Mouse (Mus musculus) ES-E14 (cell line): ENCODE measurements around the gene Prrc2a. TPM values are rescaled to one million over a fixed set of nuclear protein-coding genes. Genes with fewer than 3 reads are reported as not detected.

ENCODE experiments used
- DNase-seq: peaks from one replicate; pipeline ENCODE4 v3.0.0-alpha.2; 2013; ENCODE audit warnings: low read depth, low spot score
- H3K27ac ChIP-seq: 2 replicates; pipeline ENCODE4 v1.5.1; 2012; ENCODE audit warnings: low read depth, mild to moderate bottlenecking, low read length, moderate library complexity, mixed read lengths; ENCODE audit not compliant: poor library complexity, insufficient read depth, severe bottlenecking
- H3K36me3 ChIP-seq: 2 replicates; pipeline ENCODE4 v1.6.1; 2012; ENCODE audit warnings: mild to moderate bottlenecking, low read length, moderate library complexity, mixed read lengths; ENCODE audit not compliant: control insufficient read depth, poor library complexity, insufficient read depth, severe bottlenecking
- H3K4me1 ChIP-seq, 2 experiments: fragments of 150-350 bp in 1 of 2; sonication (generic) in 1 of 2; 2 replicates each; pipeline ENCODE4 v1.6.1; 2012; ENCODE audit warnings: low read length in 2 of 2, mild to moderate bottlenecking in 1 of 2, mixed read lengths in 1 of 2; ENCODE audit not compliant: control insufficient read depth in 2 of 2, insufficient read depth in 2 of 2, poor library complexity in 1 of 2
- H3K4me3 ChIP-seq, 2 experiments: fragments of 150-350 bp in 1 of 2; sonication (generic) in 1 of 2; 2 replicates each; pipeline ENCODE4 v1.5.1; 2012; ENCODE audit warnings: low read length in 2 of 2, low read depth in 1 of 2, mild to moderate bottlenecking in 1 of 2, mixed read lengths in 1 of 2; ENCODE audit not compliant: insufficient read depth in 1 of 2, poor library complexity in 1 of 2, severe bottlenecking in 1 of 2
- H3K9ac ChIP-seq: 2 replicates; pipeline ENCODE4 v1.6.1; 2012; ENCODE audit warnings: low read depth, mild to moderate bottlenecking, low read length, mixed read lengths; ENCODE audit not compliant: poor library complexity, insufficient read depth, severe bottlenecking
- H3K9me3 ChIP-seq: fragments of 150-350 bp; sonication (generic); 2 replicates; pipeline ENCODE4 v1.6.1; 2012; ENCODE audit warnings: low read depth, mild to moderate bottlenecking, low read length; ENCODE audit not compliant: control insufficient read depth, insufficient read depth
- CHD2 ChIP-seq: IDR thresholded peaks from 2 replicates; pipeline ENCODE4 v1.6.1; 2014; ENCODE audit warnings: mild to moderate bottlenecking, low read depth, low read length, inconsistent platforms
- HCFC1 ChIP-seq: IDR thresholded peaks from 2 replicates; pipeline ENCODE4 v1.6.1; 2012; ENCODE audit warnings: low read length, inconsistent platforms, borderline replicate concordance; ENCODE audit not compliant: insufficient read depth
- MAFK ChIP-seq: IDR thresholded peaks from 2 replicates; pipeline ENCODE4 v1.6.1; 2014; ENCODE audit warnings: mild to moderate bottlenecking, low read depth, low read length, inconsistent platforms; ENCODE audit not compliant: insufficient read depth
- ZC3H11A ChIP-seq: IDR thresholded peaks from 2 replicates; pipeline ENCODE4 v1.6.1; 2012; ENCODE audit warnings: low read depth, mild to moderate bottlenecking, inconsistent platforms, low read length, borderline replicate concordance
- ZNF384 ChIP-seq: IDR thresholded peaks from 2 replicates; pipeline ENCODE4 v1.6.1; 2012; ENCODE audit warnings: low read depth, low read length, inconsistent platforms
- in situ Hi-C, 2 experiments: fragments of 600-800 bp; cut with MboI; formaldehyde crosslinking; loops; one replicate each; pipeline ENCODE4 v1.15.1; 2025; ENCODE audit warnings: low sequenced_read_pairs in 2 of 2, inconsistent platforms in 1 of 2; ENCODE audit not compliant: unreplicated experiment in 2 of 2
- total RNA-seq: library from RNA; depleted of rRNA; stranded (reverse); fragments of 300-350 nt; gene quantifications from 2 replicates; pipeline ENCODE4 v1.2.3, GENCODE M21; 2012

Gene Prrc2a
- total RNA-seq, 1 experiment, result 161 TPM

DNA sequence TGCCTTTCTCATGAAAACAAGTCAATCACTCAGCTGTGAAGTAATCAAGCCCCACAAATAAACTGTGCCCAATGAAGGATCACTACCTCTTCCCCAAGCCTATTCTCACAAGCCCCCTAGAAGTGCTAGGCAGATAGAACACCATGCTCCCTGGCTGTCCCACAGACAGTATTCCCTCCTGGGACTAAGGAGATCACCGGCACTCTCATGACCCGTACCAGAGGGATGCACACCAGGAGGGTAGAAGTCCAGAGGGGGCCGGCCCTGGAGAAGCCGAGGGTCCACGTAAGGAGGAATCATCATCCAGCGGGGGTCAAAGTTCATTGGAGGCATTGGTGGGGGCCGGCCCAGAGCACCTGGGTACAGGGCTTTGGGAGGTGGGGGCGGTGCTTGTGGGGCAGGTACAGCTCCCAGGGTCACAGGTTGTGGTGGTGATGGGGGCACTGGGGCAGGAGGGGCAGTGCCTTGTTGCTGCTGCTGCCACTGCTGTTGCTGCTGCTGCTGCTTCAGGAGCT is 7.0 kb downstream of the Prrc2a start:
- DNase-seq, result no peak
- H3K9ac ChIP-seq, result no peak overlapping the region
- no peak overlapping the region for H3K4me3 ChIP-seq
- no peak for TF ChIP-seq MAFK
- no peak for TF ChIP-seq ZNF384
- no peak for TF ChIP-seq CHD2
- no peak for TF ChIP-seq ZC3H11A
- TF ChIP-seq HCFC1, result no peak
- peaks cover 99% of the 10 kb centered on the region for H3K36me3 ChIP-seq
- peaks cover 0 to 11% of the 10 kb centered on the region in 2 experiments; a peak in 1 of 4 replicates for H3K4me1 ChIP-seq
- H3K27ac ChIP-seq, result no peak overlapping the region
- in situ Hi-C loops, result no loop called here
- H3K9me3 ChIP-seq, result no peaks in the 10 kb centered on the region

DNA sequence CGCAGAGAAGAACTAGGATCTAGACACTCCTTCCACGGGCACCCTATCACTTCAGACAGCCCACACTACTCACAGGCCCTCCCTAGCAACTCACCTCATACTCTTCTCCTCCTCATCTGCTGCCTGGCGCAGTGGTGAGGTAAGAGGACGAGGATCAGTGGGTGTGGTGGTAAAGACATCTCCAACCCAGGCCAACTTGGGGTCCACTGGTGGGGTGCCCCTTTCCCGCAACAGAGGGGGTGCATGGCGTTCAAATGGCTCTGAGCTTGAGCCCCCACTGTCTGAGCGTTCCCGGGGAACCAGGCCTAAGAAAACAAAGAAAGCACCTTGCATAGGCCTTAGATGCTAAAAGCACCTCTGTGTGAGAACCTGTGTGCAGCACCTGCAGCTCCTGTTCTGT is 7.4 kb downstream of the Prrc2a start:
- no peaks in the 10 kb centered on the region for H3K9me3 ChIP-seq
- in situ Hi-C loops, result no loop called here
- peaks cover 0 to 11% of the 10 kb centered on the region in 2 experiments; a peak in 1 of 4 replicates for H3K4me1 ChIP-seq
- no peak for TF ChIP-seq ZC3H11A
- TF ChIP-seq CHD2, result no peak
- TF ChIP-seq MAFK, result no peak
- TF ChIP-seq HCFC1, result no peak
- TF ChIP-seq ZNF384, result no peak
- no peak overlapping the region for H3K9ac ChIP-seq
- DNase-seq, result no peak
- peaks cover 99% of the 10 kb centered on the region for H3K36me3 ChIP-seq
- no peak overlapping the region for H3K27ac ChIP-seq
- H3K4me3 ChIP-seq, result no peak overlapping the region

DNA sequence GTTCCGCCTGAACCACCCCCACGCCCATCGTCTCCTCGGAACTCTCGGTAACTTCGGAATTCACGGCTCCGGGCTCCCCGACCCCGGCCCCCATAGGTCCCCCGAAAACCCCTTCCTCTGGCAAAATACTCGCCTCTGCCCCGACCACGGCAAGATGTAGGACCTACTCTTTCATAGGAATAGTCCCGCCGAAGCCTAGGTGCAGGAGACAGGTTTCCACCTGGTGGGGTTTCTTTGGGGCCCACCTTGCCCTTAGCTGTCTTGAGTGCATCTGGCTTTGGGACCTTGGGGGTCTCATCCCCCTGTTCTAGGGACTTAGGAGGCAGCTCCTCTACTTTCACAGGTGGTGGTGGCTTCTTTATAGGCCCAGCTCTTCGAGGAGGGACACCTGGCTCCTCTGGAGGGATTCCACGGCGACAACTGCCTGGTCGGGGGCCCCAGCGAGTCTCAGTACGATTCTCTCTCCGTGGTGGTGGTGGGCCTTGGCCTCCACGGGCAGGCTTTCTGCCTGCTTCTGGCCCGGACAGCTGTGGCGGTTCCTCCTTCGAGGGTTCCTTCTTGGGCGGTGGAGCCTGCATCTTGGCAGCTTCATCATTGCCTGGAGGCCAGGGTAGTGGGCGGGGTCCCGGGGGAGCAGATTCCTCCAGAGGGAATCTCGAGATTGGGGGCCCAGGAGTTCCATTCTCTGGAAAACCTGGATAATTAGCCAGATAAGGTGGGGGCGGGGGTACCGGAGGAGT is 8.1 kb downstream of the Prrc2a start:
- no peak for DNase-seq
- H3K4me1 ChIP-seq, result peaks cover 0 to 7% of the 10 kb centered on the region in 2 experiments; a peak in 1 of 4 replicates
- H3K27ac ChIP-seq, result no peak overlapping the region
- TF ChIP-seq ZNF384, result no peak
- TF ChIP-seq MAFK, result no peak
- no peak for TF ChIP-seq HCFC1
- H3K4me3 ChIP-seq, result no peak overlapping the region
- no peak overlapping the region for H3K9ac ChIP-seq
- peaks cover 98% of the 10 kb centered on the region for H3K36me3 ChIP-seq
- no peaks in the 10 kb centered on the region for H3K9me3 ChIP-seq
- in situ Hi-C loops, result no loop called here

DNA sequence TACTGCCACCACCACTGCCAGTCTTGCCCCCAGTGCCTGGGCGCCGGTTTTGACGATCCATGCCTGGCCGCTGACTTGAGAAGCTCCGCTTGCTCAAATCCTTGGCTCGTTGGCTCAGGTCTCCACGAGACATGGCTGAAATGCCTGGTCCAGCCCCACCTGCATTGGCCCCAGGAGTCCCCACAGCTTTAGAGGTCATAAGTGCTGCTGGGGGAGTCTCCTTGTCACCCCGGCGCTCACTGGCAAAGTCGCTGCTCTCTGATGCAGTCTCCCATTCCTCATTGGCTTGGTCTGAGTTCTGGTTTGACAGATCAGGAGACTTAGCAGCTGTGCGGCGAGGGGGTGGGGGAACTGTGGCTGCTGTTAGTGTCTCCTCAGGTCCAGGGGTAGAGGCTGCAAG is 9.2 kb downstream of the Prrc2a start:
- no peak overlapping the region for H3K9ac ChIP-seq

More for the DNA sequence above, 9.2 kb downstream of the Prrc2a start:
- in situ Hi-C loops, result no loop called here
- no peaks in the 10 kb centered on the region for H3K9me3 ChIP-seq
- peaks cover 95% of the 10 kb centered on the region for H3K36me3 ChIP-seq
- no peak overlapping the region for H3K27ac ChIP-seq
- 0 out of 4 replicates have a peak, but pooled peaks cover 0 to 4% of the 10 kb centered on the region in 2 experiments for H3K4me1 ChIP-seq
- DNase-seq, result no peak
- TF ChIP-seq CHD2 (no peak), ZNF384 (no peak), HCFC1 (no peak), MAFK (no peak), ZC3H11A (no peak)
- H3K4me3 ChIP-seq, result no peak overlapping the region
